Mouse (Mus musculus): ENCODE data around the gene Slc16a10.

The Slc16a10 gene

DNA sequence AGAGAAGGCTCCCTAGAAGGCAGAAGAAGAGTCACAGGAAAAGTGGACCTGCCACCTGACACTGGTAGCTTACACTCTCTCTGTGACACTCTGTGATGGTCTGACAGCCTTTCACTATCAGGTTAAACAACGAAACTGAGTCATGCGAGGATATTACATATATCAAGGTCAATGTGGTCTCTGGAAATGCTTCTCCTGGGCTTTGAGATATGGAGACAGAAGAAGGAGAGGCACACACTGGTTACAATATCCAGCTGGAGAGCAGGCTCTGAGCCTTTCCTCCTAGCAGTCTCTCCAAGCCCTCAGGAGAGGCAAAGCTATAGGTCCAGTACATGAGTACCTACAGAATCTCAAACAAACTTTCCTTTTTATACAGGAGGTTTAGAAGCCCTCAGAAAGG lies 62.8 kb downstream of the Slc16a10 start:
- Histone ChIP-seq H3K9me3 (ENCODE audit: low read length) (no peaks in the 10 kb centered on the region), H3K36me3 (ENCODE audit: insufficient read depth, low read length) (no peaks in the 10 kb centered on the region), H3K4me3 (replicated peaks; ENCODE audit: low read length) (no peak overlapping the region), H3K27me3 (ENCODE audit: insufficient read depth, low read length) (no peaks in the 10 kb centered on the region), H3K4me1 (replicated peaks; ENCODE audit: low read depth, low read length) (peaks cover 2% of the 10 kb centered on the region; the same call in 1 of the 2 replicates)
- TF ChIP-seq CTCF (conservative IDR thresholded peaks at IDR 0.05; ENCODE audit: low read length) (no peak), POU5F1 (IDR thresholded peaks at IDR 0.05; ENCODE audit: borderline replicate concordance, low read length) (no peak), NANOG (IDR thresholded peaks at IDR 0.05; ENCODE audit: borderline replicate concordance, low read length) (no peak)

GRCm38 (mm10) chr10:40077960-40078353 lies 64.1 kb downstream of the Slc16a10 start:
- no peak overlapping the region for H3K4me3 ChIP-seq (replicated peaks; ENCODE audit: low read length)
- TF ChIP-seq POU5F1 (IDR thresholded peaks at IDR 0.05; ENCODE audit: borderline replicate concordance, low read length): no peak
- no peak for TF ChIP-seq NANOG (IDR thresholded peaks at IDR 0.05; ENCODE audit: borderline replicate concordance, low read length)
- no peak for TF ChIP-seq CTCF (conservative IDR thresholded peaks at IDR 0.05; ENCODE audit: low read length)
- H3K27me3 ChIP-seq (ENCODE audit: insufficient read depth, low read length): no peaks in the 10 kb centered on the region
- no peaks in the 10 kb centered on the region for H3K36me3 ChIP-seq (ENCODE audit: insufficient read depth, low read length)
- no peaks in the 10 kb centered on the region for H3K4me1 ChIP-seq (replicated peaks; ENCODE audit: low read depth, low read length)
- no peaks in the 10 kb centered on the region for H3K9me3 ChIP-seq (ENCODE audit: low read length)

DNA sequence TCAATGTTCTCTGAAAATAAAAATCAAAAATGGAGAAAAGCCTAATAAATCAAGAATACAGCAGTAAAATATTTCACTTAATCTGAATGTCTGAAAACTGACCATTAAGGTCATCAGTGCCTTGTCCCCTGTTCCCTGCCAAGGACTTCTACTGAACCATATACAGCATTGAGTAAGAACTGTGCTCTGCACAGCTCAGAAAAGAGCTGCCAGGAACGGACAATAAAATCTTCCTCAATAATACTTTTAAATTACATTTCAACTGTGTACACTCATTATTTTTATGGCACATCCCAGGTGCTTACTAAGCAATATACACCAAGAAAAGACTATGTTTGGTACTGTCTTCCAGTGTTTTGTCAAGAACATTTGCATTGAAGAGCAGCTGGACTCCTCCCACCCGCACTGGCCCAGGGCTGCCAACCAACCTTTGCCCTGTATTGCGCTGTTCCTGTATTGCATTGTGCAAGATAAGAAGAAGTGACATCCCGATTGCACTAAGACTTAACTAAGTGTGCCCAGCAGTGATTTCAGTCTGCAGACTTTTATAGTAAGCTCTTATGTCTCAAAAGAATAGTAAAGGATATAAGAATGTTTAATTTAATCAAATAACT lies 64.6 kb downstream of the Slc16a10 start:
- Histone ChIP-seq H3K4me3 (replicated peaks; ENCODE audit: low read length) (no peak overlapping the region), H3K9me3 (ENCODE audit: low read length) (no peaks in the 10 kb centered on the region), H3K4me1 (replicated peaks; ENCODE audit: low read depth, low read length) (no peaks in the 10 kb centered on the region), H3K36me3 (ENCODE audit: insufficient read depth, low read length) (no peaks in the 10 kb centered on the region), H3K27me3 (ENCODE audit: insufficient read depth, low read length) (no peaks in the 10 kb centered on the region)
- TF ChIP-seq NANOG (IDR thresholded peaks at IDR 0.05; ENCODE audit: borderline replicate concordance, low read length) (no peak), POU5F1 (IDR thresholded peaks at IDR 0.05; ENCODE audit: borderline replicate concordance, low read length) (no peak), CTCF (conservative IDR thresholded peaks at IDR 0.05; ENCODE audit: low read length) (no peak)

- no peaks in the 10 kb centered on the region for H3K36me3 ChIP-seq (ENCODE audit: insufficient read depth, low read length)
- H3K9me3 ChIP-seq (ENCODE audit: low read length): no peaks in the 10 kb centered on the region
- no peak overlapping the region for H3K4me3 ChIP-seq (replicated peaks; ENCODE audit: low read length)
- H3K27me3 ChIP-seq (ENCODE audit: insufficient read depth, low read length): no peaks in the 10 kb centered on the region
- H3K4me1 ChIP-seq (replicated peaks; ENCODE audit: low read depth, low read length): 0 out of 2 replicates have a peak, but pooled peaks cover 3% of the 10 kb centered on the region
- TF ChIP-seq POU5F1 (IDR thresholded peaks at IDR 0.05; ENCODE audit: borderline replicate concordance, low read length) (no peak), NANOG (IDR thresholded peaks at IDR 0.05; ENCODE audit: borderline replicate concordance, low read length) (no peak), CTCF (conservative IDR thresholded peaks at IDR 0.05; ENCODE audit: low read length) (no peak)
Measured at GRCm38 (mm10) chr10:40073608-40074007, 68.5 kb downstream of the Slc16a10 start.

GRCm38 (mm10) chr10:40070684-40071083 lies 71.4 kb downstream of the Slc16a10 start:
- Histone ChIP-seq H3K4me3 (replicated peaks; ENCODE audit: low read length) (no peak overlapping the region), H3K27me3 (ENCODE audit: insufficient read depth, low read length) (no peaks in the 10 kb centered on the region), H3K4me1 (replicated peaks; ENCODE audit: low read depth, low read length) (0 out of 2 replicates have a peak, but pooled peaks cover 3% of the 10 kb centered on the region), H3K9me3 (ENCODE audit: low read length) (no peaks in the 10 kb centered on the region), H3K36me3 (ENCODE audit: insufficient read depth, low read length) (no peaks in the 10 kb centered on the region)
- TF ChIP-seq POU5F1 (IDR thresholded peaks at IDR 0.05; ENCODE audit: borderline replicate concordance, low read length) (no peak), CTCF (conservative IDR thresholded peaks at IDR 0.05; ENCODE audit: low read length) (no peak), NANOG (IDR thresholded peaks at IDR 0.05; ENCODE audit: borderline replicate concordance, low read length) (no peak)

DNA sequence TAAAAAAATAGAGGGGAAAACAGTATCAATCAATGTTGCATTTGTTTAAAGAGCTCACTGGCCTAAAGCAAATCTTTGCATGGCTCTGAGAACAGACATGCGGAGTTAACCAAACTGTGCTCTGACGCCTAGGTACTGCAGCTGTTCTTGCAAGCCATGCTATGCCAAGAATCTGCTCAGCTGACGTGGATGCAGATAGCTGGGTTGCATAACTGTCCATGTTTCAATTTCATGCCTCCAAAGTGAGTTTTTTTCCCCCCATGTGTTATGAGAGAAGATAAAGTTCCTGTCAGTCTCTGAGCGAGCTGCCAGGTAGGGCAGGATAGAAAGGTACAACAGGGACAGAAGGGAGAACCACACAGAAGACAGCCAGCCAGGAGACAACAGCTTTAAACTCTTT lies 72.8 kb downstream of the Slc16a10 start:
- Histone ChIP-seq H3K4me3 (replicated peaks; ENCODE audit: low read length) (no peak overlapping the region), H3K27me3 (ENCODE audit: insufficient read depth, low read length) (0 out of 2 replicates have a peak, but pooled peaks cover 1% of the 10 kb centered on the region), H3K4me1 (replicated peaks; ENCODE audit: low read depth, low read length) (0 out of 2 replicates have a peak, but pooled peaks cover 3% of the 10 kb centered on the region), H3K36me3 (ENCODE audit: insufficient read depth, low read length) (no peaks in the 10 kb centered on the region), H3K9me3 (ENCODE audit: low read length) (no peaks in the 10 kb centered on the region)
- TF ChIP-seq NANOG (IDR thresholded peaks at IDR 0.05; ENCODE audit: borderline replicate concordance, low read length) (no peak), CTCF (conservative IDR thresholded peaks at IDR 0.05; ENCODE audit: low read length) (no peak), POU5F1 (IDR thresholded peaks at IDR 0.05; ENCODE audit: borderline replicate concordance, low read length) (no peak)

- H3K36me3 ChIP-seq (ENCODE audit: insufficient read depth, low read length): no peaks in the 10 kb centered on the region
- H3K27me3 ChIP-seq (ENCODE audit: insufficient read depth, low read length): 0 out of 2 replicates have a peak, but pooled peaks cover 3% of the 10 kb centered on the region
- no peak for TF ChIP-seq CTCF (conservative IDR thresholded peaks at IDR 0.05; ENCODE audit: low read length)
- TF ChIP-seq NANOG (IDR thresholded peaks at IDR 0.05; ENCODE audit: borderline replicate concordance, low read length): no peak
- no peak for TF ChIP-seq POU5F1 (IDR thresholded peaks at IDR 0.05; ENCODE audit: borderline replicate concordance, low read length)
- 0 out of 2 replicates have a peak, but pooled peaks cover 3% of the 10 kb centered on the region for H3K4me1 ChIP-seq (replicated peaks; ENCODE audit: low read depth, low read length)
- no peaks in the 10 kb centered on the region for H3K9me3 ChIP-seq (ENCODE audit: low read length)
- no peak overlapping the region for H3K4me3 ChIP-seq (replicated peaks; ENCODE audit: low read length)
Measured at GRCm38 (mm10) chr10:40068595-40068994, 73.5 kb downstream of the Slc16a10 start.

DNA sequence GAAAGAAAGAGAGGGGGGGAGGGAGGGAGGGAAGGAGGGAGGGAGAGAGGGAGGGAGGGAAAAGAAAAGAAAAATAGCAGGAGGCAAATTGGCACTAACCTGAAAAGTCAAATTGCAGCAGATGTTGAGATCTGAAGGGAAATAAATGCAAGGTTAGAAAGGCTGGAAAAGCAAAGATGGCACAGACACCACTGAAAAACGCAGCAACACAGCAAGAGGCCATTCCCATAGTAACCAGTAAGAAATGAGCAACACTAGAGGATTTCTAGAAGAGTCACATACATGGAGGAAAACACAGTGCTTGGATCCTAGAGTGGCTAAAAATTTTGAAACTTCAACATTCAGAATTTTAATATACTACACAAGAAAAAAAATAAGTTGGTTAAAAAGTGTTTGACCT lies 74.5 kb downstream of the Slc16a10 start:
- Histone ChIP-seq H3K36me3 (ENCODE audit: insufficient read depth, low read length) (no peaks in the 10 kb centered on the region), H3K27me3 (ENCODE audit: insufficient read depth, low read length) (0 out of 2 replicates have a peak, but pooled peaks cover 3% of the 10 kb centered on the region), H3K4me3 (replicated peaks; ENCODE audit: low read length) (no peak overlapping the region), H3K4me1 (replicated peaks; ENCODE audit: low read depth, low read length) (peaks cover 6% of the 10 kb centered on the region; the same call in 1 of the 2 replicates), H3K9me3 (ENCODE audit: low read length) (no peaks in the 10 kb centered on the region)
- TF ChIP-seq NANOG (IDR thresholded peaks at IDR 0.05; ENCODE audit: borderline replicate concordance, low read length): no peak
- TF ChIP-seq CTCF (conservative IDR thresholded peaks at IDR 0.05; ENCODE audit: low read length): no peak
- no peak for TF ChIP-seq POU5F1 (IDR thresholded peaks at IDR 0.05; ENCODE audit: borderline replicate concordance, low read length)
